Mouse (Mus musculus) heart, embryonic 12.5 days (tissue): Measurements from ENCODE around the gene Gm49361. TPM values are rescaled to one million over a fixed set of nuclear protein-coding genes. Genes with fewer than 3 reads are reported as not detected.

Source experiments
- ATAC-seq: fragments of 200-750 bp; cut with Nextera tagmentation; 2 replicates; pipeline ENCODE4 v1.8.0; 2017; ENCODE audit warnings: moderate TSS enrichment, moderate library complexity; ENCODE audit not compliant: insufficient number of reproducible peaks, low FRiP score
- H3K27ac ChIP-seq: fragments of 300-500 bp; sonication (generic); 2 replicates; pipeline ENCODE4 v1.5.1; 2016; ENCODE audit warnings: mild to moderate bottlenecking, moderate library complexity; ENCODE audit not compliant: poor library complexity, severe bottlenecking
- H3K27me3 ChIP-seq: fragments of 300-500 bp; sonication (generic); replicated peaks from 2 replicates; pipeline ENCODE4 v1.6.1; 2016; ENCODE audit warnings: mild to moderate bottlenecking, moderate library complexity
- H3K36me3 ChIP-seq: fragments of 300-500 bp; sonication (generic); 2 replicates; pipeline ENCODE4 v1.6.1; 2016; ENCODE audit warnings: mild to moderate bottlenecking, moderate library complexity
- H3K4me1 ChIP-seq: fragments of 300-500 bp; sonication (generic); replicated peaks from 2 replicates; pipeline ENCODE4 v1.6.1; 2016; ENCODE audit warnings: mild to moderate bottlenecking
- H3K4me2 ChIP-seq: fragments of 300-500 bp; sonication (generic); 2 replicates; pipeline ENCODE4 v1.6.1; 2016; ENCODE audit warnings: mild to moderate bottlenecking, moderate library complexity
- H3K4me3 ChIP-seq: fragments of 300-500 bp; sonication (generic); 2 replicates; pipeline ENCODE4 v1.5.1; 2016; ENCODE audit warnings: mild to moderate bottlenecking
- H3K9ac ChIP-seq: fragments of 300-500 bp; sonication (generic); 2 replicates; pipeline ENCODE4 v1.6.1; 2016; ENCODE audit warnings: mild to moderate bottlenecking, moderate library complexity
- H3K9me3 ChIP-seq: fragments of 300-500 bp; sonication (generic); replicated peaks from 2 replicates; pipeline ENCODE4 v1.6.1; 2016; ENCODE audit warnings: mild to moderate bottlenecking, moderate library complexity
- WGBS: fragments of 180-500 bp; shearing (Covaris S2); methylation state at CpG from one replicate; pipeline ENCODE4 v1.1.7; 2016; 5-methylcytosine and 5-hydroxymethylcytosine counted together
- polyA plus RNA-seq: library from polyadenylated mRNA; unstranded; fragments of >200 nt; fragmentation: Nextera tagmentation; extraction: Ambion mirVana; gene quantifications from 2 replicates; pipeline ENCODE4 v1.2.1, GENCODE M21; 2016

Gene Gm49361
- not detected in 2 replicates for polyA plus RNA-seq

GRCm38 (mm10) chr14:57746001-57746771 lies at the start of gene Gm49361:
Gm49361 (minus strand) TSS chr14:57746103.
- H3K4me1 ChIP-seq: peaks cover 42% of the 10 kb centered on the region
- H3K27ac ChIP-seq: peak within 1 kb of the TSS; percentile 98
- peak; percentile 94 for ATAC-seq
- H3K27me3 ChIP-seq: no peaks in the 10 kb centered on the region
- peak within 1 kb of the TSS; percentile 93 for H3K4me3 ChIP-seq
- peak within 1 kb of the TSS; percentile 98 for H3K9ac ChIP-seq
- WGBS: under 1% methylated on average over 66 of the region's 68 CpGs
- no peaks in the 10 kb centered on the region for H3K9me3 ChIP-seq
- no peaks in the 10 kb centered on the region for H3K36me3 ChIP-seq
- peak within 1 kb of the TSS; percentile 85 for H3K4me2 ChIP-seq

- H3K9me3 ChIP-seq: no peaks in the 10 kb centered on the region; the same call in 1 of the 2 replicates
- ATAC-seq: no peak
Measured at GRCm38 (mm10) chr14:57791171-57791570, 45.3 kb upstream of the Gm49361 start.

GRCm38 (mm10) chr14:57789759-57790158 lies 43.9 kb upstream of the Gm49361 start:
- no peak overlapping the region for H3K9ac ChIP-seq
- no peaks in the 10 kb centered on the region for H3K36me3 ChIP-seq
- no peak overlapping the region for H3K4me3 ChIP-seq
- no peak overlapping the region for H3K4me2 ChIP-seq
- no peaks in the 10 kb centered on the region for H3K27me3 ChIP-seq
- H3K4me1 ChIP-seq: no peaks in the 10 kb centered on the region; the same call in 1 of the 2 replicates
- no peaks in the 10 kb centered on the region; the same call in 1 of the 2 replicates for H3K9me3 ChIP-seq
- ATAC-seq: no peak
- H3K27ac ChIP-seq: no peak overlapping the region
- 83% methylated on average over 9 of the region's 9 CpGs for WGBS

More at GRCm38 (mm10) chr14:57791171-57791570, 45.3 kb upstream of the Gm49361 start:
- H3K4me3 ChIP-seq: no peak overlapping the region
- 75% methylated on average over 4 of the region's 4 CpGs for WGBS
- no peak overlapping the region for H3K9ac ChIP-seq
- no peak overlapping the region for H3K27ac ChIP-seq
- no peaks in the 10 kb centered on the region for H3K36me3 ChIP-seq
- H3K4me1 ChIP-seq: no peaks in the 10 kb centered on the region; the same call in 1 of the 2 replicates
- H3K4me2 ChIP-seq: no peak overlapping the region
- no peaks in the 10 kb centered on the region for H3K27me3 ChIP-seq

GRCm38 (mm10) chr14:57789311-57789710 lies 43.4 kb upstream of the Gm49361 start:
- Histone ChIP-seq H3K36me3 (no peaks in the 10 kb centered on the region), H3K27ac (no peak overlapping the region), H3K4me2 (no peak overlapping the region), H3K27me3 (no peaks in the 10 kb centered on the region), H3K9me3 (no peaks in the 10 kb centered on the region; the same call in 1 of the 2 replicates), H3K9ac (no peak overlapping the region), H3K4me1 (no peaks in the 10 kb centered on the region; the same call in 1 of the 2 replicates), H3K4me3 (no peak overlapping the region)
- no peak for ATAC-seq
- 79% methylated on average over 2 of the region's 2 CpGs for WGBS

- H3K27me3 ChIP-seq: no peaks in the 10 kb centered on the region
- no peak overlapping the region for H3K4me3 ChIP-seq
- ATAC-seq: no peak
- no peaks in the 10 kb centered on the region; the same call in 1 of the 2 replicates for H3K4me1 ChIP-seq
- H3K27ac ChIP-seq: no peak overlapping the region
- 48% methylated on average over 4 of the region's 4 CpGs for WGBS
- H3K9me3 ChIP-seq: no peaks in the 10 kb centered on the region; the same call in 1 of the 2 replicates
- no peak overlapping the region for H3K4me2 ChIP-seq
- no peaks in the 10 kb centered on the region for H3K36me3 ChIP-seq
- no peak overlapping the region for H3K9ac ChIP-seq
Measured at GRCm38 (mm10) chr14:57787406-57787805, 41.5 kb upstream of the Gm49361 start.

- H3K4me2 ChIP-seq: no peak overlapping the region
- no peak overlapping the region for H3K4me3 ChIP-seq
- H3K9ac ChIP-seq: no peak overlapping the region
- no peaks in the 10 kb centered on the region for H3K27me3 ChIP-seq
- H3K27ac ChIP-seq: no peak overlapping the region
- no peaks in the 10 kb centered on the region for H3K36me3 ChIP-seq
- 74% methylated on average over 6 of the region's 6 CpGs for WGBS
- no peaks in the 10 kb centered on the region for H3K9me3 ChIP-seq
- H3K4me1 ChIP-seq: no peaks in the 10 kb centered on the region
- no peak for ATAC-seq
Measured at GRCm38 (mm10) chr14:57772157-57772815, 26.4 kb upstream of the Gm49361 start.

- no peak for ATAC-seq
- no peak overlapping the region for H3K4me2 ChIP-seq
- 89% methylated on average over 5 of the region's 5 CpGs for WGBS
- no peaks in the 10 kb centered on the region for H3K36me3 ChIP-seq
- no peaks in the 10 kb centered on the region for H3K27me3 ChIP-seq
- H3K9ac ChIP-seq: no peak overlapping the region
- H3K4me1 ChIP-seq: no peaks in the 10 kb centered on the region
- no peaks in the 10 kb centered on the region for H3K9me3 ChIP-seq
- H3K27ac ChIP-seq: no peak overlapping the region
- no peak overlapping the region for H3K4me3 ChIP-seq
Measured at GRCm38 (mm10) chr14:57769102-57769501, 23.2 kb upstream of the Gm49361 start.

- H3K4me3 ChIP-seq: no peak overlapping the region
- no peaks in the 10 kb centered on the region for H3K4me1 ChIP-seq
- H3K9me3 ChIP-seq: no peaks in the 10 kb centered on the region
- H3K36me3 ChIP-seq: no peaks in the 10 kb centered on the region
- no peak for ATAC-seq
- H3K27ac ChIP-seq: no peak overlapping the region
- H3K4me2 ChIP-seq: no peak overlapping the region
- WGBS: 63% methylated on average over 10 of the region's 10 CpGs
- H3K27me3 ChIP-seq: no peaks in the 10 kb centered on the region
- no peak overlapping the region for H3K9ac ChIP-seq
Measured at GRCm38 (mm10) chr14:57760447-57761412, 14.8 kb upstream of the Gm49361 start.

- Histone ChIP-seq H3K4me1 (peaks cover 13% of the 10 kb centered on the region), H3K9me3 (no peaks in the 10 kb centered on the region), H3K27ac (no peak within 1 kb of the TSS), H3K27me3 (no peaks in the 10 kb centered on the region), H3K4me3 (no peak within 1 kb of the TSS), H3K4me2 (no peak within 1 kb of the TSS), H3K9ac (no peak within 1 kb of the TSS), H3K36me3 (no peaks in the 10 kb centered on the region)
- 72% methylated on average over 4 of the region's 4 CpGs for WGBS
- no peak for ATAC-seq
Measured at GRCm38 (mm10) chr14:57758237-57758636, 12.3 kb upstream of the Gm49361 start, which contains the start of gene Lats2. Lats2 (minus strand) TSS chr14:57758388.

- Histone ChIP-seq H3K4me2 (no peak overlapping the region), H3K27ac (no peak overlapping the region), H3K4me1 (peaks cover 20% of the 10 kb centered on the region), H3K9me3 (no peaks in the 10 kb centered on the region), H3K36me3 (no peaks in the 10 kb centered on the region), H3K4me3 (no peak overlapping the region), H3K27me3 (no peaks in the 10 kb centered on the region), H3K9ac (no peak overlapping the region)
- no peak for ATAC-seq
- WGBS: 84% methylated on average over 4 of the region's 4 CpGs
Measured at GRCm38 (mm10) chr14:57756094-57756493, 10.2 kb upstream of the Gm49361 start.
